Mouse (Mus musculus) embryonic facial prominence, embryonic 10.5 days (tissue): ENCODE data around the gene 9130213A22Rik. TPM values are rescaled to one million over a fixed set of nuclear protein-coding genes. Genes with fewer than 3 reads are reported as not detected.

Experiments used
- DNase-seq: peaks from one replicate; pipeline ENCODE4 v3.0.0-alpha.2; 2017; ENCODE audit warnings: low spot score
- H3K27ac ChIP-seq: fragments of 300-500 bp; sonication (generic); replicated peaks from 2 replicates; pipeline ENCODE4 v1.5.1; 2016; ENCODE audit warnings: mild to moderate bottlenecking
- H3K27me3 ChIP-seq: fragments of 300-500 bp; sonication (generic); replicated peaks from 2 replicates; pipeline ENCODE4 v1.6.1; 2016; ENCODE audit warnings: low read depth, mild to moderate bottlenecking; ENCODE audit not compliant: poor library complexity, severe bottlenecking
- H3K36me3 ChIP-seq: fragments of 300-500 bp; sonication (generic); replicated peaks from 2 replicates; pipeline ENCODE4 v1.6.1; 2016; ENCODE audit warnings: mild to moderate bottlenecking, moderate library complexity
- H3K4me1 ChIP-seq: fragments of 300-500 bp; sonication (generic); 2 replicates; pipeline ENCODE4 v1.6.1; 2016
- H3K4me3 ChIP-seq: fragments of 300-500 bp; sonication (generic); 2 replicates; pipeline ENCODE4 v1.5.1; 2016; ENCODE audit warnings: mild to moderate bottlenecking, moderate library complexity
- H3K9me3 ChIP-seq: fragments of 300-500 bp; sonication (generic); 2 replicates; pipeline ENCODE4 v1.6.1; 2016; ENCODE audit warnings: mild to moderate bottlenecking
- WGBS: fragments of 180-500 bp; shearing (Covaris S2); methylation state at CpG from one replicate; pipeline ENCODE4 v1.1.7; 2016; 5-methylcytosine and 5-hydroxymethylcytosine counted together
- polyA plus RNA-seq: library from polyadenylated mRNA; unstranded; fragments of >200 nt; fragmentation: Nextera tagmentation; extraction: Ambion mirVana; gene quantifications from 2 replicates; pipeline ENCODE4 v1.2.1, GENCODE M21; 2016

The 9130213A22Rik gene
- polyA plus RNA-seq, 1 experiment from 2014 or later = 0.12 TPM

DNA sequence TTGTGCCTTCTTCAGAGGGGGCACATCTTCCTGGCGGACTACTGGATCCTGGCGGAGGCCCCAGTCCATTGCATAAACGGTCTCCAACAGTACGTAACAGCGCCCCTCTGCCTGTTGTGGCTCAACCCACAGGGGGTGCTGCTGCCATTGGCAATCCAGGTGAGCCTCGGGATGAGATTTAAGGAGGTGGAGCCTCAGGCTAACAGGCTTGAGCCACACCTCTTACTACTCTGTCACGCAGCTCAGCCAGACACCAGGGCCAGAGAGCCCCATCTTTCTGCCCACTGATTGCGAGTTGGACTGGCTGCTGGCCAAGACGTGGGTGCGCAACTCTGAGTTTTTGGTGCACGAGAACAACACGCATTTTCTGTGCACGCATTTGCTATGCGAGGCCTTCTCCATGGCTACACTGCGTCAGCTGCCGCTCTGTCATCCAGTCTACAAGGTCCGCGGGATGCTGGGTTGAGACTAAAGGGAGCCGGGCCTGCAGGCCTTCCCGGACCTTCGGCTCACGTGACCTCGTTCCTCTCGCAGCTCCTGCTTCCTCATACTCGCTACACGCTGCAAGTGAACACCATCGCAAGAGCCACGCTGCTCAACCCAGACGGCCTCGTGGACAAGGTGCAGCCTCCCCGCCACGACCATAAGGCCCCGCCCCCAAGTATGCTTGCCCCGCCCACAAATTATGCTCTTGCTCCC is 11.7 kb upstream of the 9130213A22Rik start:
- WGBS = 1% methylated on average over 34 of the region's 34 CpGs
- peak overlapping the region; percentile 59 for H3K4me3 ChIP-seq
- H3K36me3 ChIP-seq = no peaks in the 10 kb centered on the region
- H3K27ac ChIP-seq = peak overlapping the region; percentile 22
- DNase-seq = peak; percentile 70
- peaks cover 26% of the 10 kb centered on the region for H3K27me3 ChIP-seq
- H3K4me1 ChIP-seq = peaks cover 18% of the 10 kb centered on the region
- no peaks in the 10 kb centered on the region for H3K9me3 ChIP-seq

DNA sequence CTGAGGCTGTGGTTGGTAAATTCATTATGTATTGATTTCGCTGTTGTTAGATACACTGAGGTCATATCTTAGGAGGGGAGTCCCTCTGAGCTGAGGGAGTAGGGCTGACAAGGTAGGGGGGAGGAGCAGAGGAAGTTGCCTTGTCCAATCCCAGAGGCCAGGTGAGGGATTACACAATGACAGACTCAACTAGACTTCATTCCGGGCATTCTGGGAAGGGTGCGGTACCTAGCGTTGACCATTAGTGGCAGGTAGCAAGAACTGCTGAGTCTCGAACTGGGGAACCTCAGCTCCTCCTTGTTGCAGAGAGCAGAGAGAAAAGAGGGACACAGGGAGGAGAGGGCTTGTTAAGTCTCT is 11.2 kb upstream of the 9130213A22Rik start:
- Histone ChIP-seq H3K9me3 (no peaks in the 10 kb centered on the region), H3K27me3 (peaks cover 26% of the 10 kb centered on the region), H3K4me3 (peak overlapping the region; percentile 59), H3K4me1 (peaks cover 18% of the 10 kb centered on the region), H3K27ac (no peak overlapping the region; the same call in 1 of the 2 replicates), H3K36me3 (no peaks in the 10 kb centered on the region)
- no peak for DNase-seq
- 13% methylated on average over 5 of the region's 5 CpGs for WGBS

DNA sequence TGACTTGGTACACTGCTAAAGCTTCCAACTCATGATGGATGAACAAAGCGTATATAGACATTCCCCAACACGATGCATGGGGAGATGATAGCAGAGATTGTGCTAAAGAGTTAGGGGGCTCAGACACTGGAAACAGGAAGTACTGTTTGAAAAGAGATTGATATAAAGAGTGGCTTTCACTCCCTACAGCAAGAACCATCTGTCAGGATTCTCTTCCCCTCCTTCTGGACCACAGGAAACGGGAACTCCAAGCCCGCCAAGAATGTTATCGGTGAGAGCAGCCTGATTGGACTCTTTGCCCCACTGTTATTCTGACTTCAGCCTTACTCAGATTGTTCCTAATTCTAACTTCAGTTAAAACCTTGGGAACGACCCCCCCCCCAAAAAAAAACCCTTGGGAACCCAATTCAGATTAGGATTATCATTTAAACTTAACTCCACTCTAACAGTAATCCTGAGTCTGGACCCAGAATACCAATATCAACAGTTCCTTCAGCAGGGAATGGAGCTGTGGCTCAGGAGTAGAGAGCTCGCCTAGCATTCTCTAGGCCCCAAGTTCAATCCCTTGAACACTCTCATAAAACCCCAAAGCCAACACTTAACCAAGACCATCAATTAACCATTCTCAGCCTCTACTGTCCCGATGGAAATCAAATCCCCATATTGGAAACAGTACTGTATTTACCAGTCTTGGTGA is 6.2 kb upstream of the 9130213A22Rik start:
- Histone ChIP-seq H3K9me3 (no peaks in the 10 kb centered on the region), H3K4me1 (peaks cover 21% of the 10 kb centered on the region), H3K4me3 (no peak overlapping the region), H3K27ac (no peak overlapping the region), H3K27me3 (peaks cover 44% of the 10 kb centered on the region), H3K36me3 (no peaks in the 10 kb centered on the region)
- DNase-seq = no peak
- 75% methylated on average over 8 of the region's 8 CpGs for WGBS

DNA sequence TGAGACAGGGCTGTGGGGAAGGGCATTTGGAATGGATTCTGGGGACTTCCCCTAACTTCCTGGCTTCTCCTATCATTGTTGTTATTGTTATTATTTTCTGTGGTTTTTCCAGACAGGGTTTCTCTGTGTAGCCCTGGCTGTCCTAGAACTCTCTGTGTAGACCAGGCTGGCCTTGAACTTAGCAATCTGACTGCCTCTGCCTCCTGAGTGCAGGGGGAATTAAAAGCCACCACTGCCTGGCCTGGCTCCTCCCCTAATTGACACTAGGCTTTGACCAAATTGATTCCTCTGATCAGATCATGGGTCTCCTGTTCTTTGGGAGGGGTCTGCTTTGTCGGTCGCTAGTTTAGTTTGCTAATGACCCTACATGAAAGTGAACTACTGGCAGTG is 4.3 kb upstream of the 9130213A22Rik start:
- WGBS = 53% methylated on average over 2 of the region's 2 CpGs
- no peaks in the 10 kb centered on the region for H3K9me3 ChIP-seq
- no peaks in the 10 kb centered on the region for H3K36me3 ChIP-seq
- H3K27me3 ChIP-seq = peaks cover 34% of the 10 kb centered on the region
- no peak overlapping the region for H3K27ac ChIP-seq
- no peak for DNase-seq
- peak overlapping the region; percentile 74; the same call in 1 of the 2 replicates for H3K4me3 ChIP-seq
- peaks cover 32% of the 10 kb centered on the region for H3K4me1 ChIP-seq

DNA sequence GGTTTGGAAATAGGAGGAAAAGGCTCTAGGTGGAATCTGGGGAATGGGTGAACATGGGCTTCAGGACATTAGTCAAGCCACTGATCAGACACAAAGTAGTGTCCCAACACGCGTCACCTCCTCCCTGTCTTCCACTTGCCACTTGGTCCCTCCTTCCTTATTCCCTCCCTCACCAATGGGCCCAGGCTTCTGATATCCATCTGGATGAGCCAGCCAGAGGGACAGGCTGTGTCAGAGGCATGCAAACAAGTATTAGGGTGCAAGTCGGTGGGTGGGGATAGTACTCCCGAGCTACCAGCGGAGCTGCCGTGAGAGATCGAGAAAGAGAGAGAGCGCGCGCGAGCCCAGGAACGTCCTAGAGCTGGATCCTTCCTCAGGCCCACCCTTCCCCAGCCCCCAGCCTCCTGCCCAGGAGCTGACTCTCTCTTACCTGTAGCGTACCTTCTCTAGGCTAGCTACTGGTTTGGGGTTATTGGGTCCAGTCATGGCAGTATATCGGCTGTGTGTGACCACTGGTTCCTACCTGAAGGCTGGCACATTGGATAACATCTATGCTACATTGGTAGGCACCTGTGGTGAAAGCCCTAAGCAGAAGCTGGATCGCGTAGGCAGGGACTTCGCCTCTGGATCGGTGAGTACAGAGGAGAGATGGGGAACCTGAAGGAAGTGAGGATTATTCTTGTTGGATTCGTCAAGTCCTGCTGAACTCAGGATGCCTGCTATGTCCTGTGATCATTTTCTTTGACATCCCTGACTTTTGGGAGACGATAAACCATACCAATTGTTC is 3.7 kb upstream of the 9130213A22Rik start:
- 10% methylated on average over 20 of the region's 20 CpGs for WGBS
- H3K27ac ChIP-seq = no peak overlapping the region
- peak; percentile 42 for DNase-seq
- no peaks in the 10 kb centered on the region for H3K36me3 ChIP-seq
- peak overlapping the region; percentile 74 for H3K4me3 ChIP-seq
- H3K9me3 ChIP-seq = no peaks in the 10 kb centered on the region
- peaks cover 38% of the 10 kb centered on the region for H3K4me1 ChIP-seq
- H3K27me3 ChIP-seq = peaks cover 38% of the 10 kb centered on the region

DNA sequence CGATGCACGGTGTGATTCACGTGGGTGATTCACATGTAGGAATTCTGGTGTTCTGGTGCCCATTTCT is 3.3 kb upstream of the 9130213A22Rik start, which contains the start of gene Aloxe3:
Aloxe3 (plus strand) TSS at position 45 of the 67 bp plus-strand sequence.
- Histone ChIP-seq H3K9me3 (no peaks in the 10 kb centered on the region), H3K36me3 (no peaks in the 10 kb centered on the region), H3K27ac (peak within 1 kb of the TSS; percentile 54; the same call in 1 of the 2 replicates), H3K27me3 (peaks cover 42% of the 10 kb centered on the region), H3K4me1 (peaks cover 42% of the 10 kb centered on the region), H3K4me3 (peak within 1 kb of the TSS; percentile 74)
- 5% methylated on average over 3 of the region's 3 CpGs for WGBS
- DNase-seq = no peak

DNA sequence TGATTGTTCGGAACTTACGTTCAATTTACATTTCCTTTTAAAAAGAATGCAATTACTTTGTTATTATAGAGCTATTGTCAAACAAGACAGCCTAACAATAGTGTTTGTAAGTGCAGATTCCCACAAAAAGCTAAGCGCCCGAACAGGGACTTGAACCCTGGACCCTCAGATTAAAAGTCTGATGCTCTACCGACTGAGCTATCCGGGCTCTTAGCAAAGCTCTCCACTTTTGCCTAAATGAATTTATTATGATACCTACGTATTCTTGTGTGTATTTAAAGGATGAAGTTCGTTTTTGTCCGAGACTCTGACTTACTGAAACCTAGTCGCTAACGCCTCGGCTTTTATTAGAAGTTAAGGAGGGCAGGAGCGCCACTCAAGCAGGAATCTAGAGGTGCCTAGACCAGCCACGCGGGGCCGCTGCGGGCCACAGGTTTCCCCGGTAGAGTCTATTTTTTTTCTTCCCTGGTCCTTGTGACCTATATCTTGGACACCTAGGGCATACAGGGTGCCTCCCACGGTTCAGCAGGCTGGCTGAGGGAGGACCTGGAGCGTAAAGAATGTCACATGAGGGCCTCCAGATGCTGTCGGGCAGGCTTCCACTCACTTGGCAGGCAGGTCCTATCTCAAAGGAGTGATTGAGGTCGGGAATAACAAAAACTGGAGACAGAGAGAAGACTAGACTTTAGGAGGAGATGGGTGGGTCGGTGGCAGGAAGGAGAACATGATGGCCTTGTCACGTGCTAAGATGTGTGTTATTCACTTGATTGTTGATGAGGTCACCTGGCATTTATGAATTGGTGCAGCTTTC is 2.9 kb upstream of the 9130213A22Rik start:
- peak; percentile 86 for DNase-seq
- H3K4me1 ChIP-seq = peaks cover 46% of the 10 kb centered on the region
- H3K27ac ChIP-seq = peak overlapping the region; percentile 54; the same call in 1 of the 2 replicates
- peak overlapping the region; percentile 74 for H3K4me3 ChIP-seq
- no peaks in the 10 kb centered on the region for H3K9me3 ChIP-seq
- under 1% methylated on average over 24 of the region's 24 CpGs for WGBS
- H3K36me3 ChIP-seq = no peaks in the 10 kb centered on the region
- H3K27me3 ChIP-seq = peaks cover 47% of the 10 kb centered on the region

DNA sequence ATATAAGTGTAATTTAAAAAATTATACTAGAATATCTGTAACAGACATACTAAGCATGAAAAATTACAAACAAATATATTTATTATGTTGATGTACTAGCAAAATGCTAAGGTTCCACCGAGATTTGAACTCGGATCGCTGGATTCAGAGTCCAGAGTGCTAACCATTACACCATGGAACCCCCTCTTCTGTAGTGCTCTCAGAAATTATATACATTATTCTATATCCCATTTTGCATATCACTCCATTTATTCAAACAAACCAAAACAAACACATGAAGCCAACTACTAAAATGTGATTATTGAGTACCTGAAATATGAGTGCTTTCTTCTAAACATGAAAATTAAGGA is 2.1 kb upstream of the 9130213A22Rik start:
- Histone ChIP-seq H3K4me3 (peak overlapping the region; percentile 74), H3K36me3 (no peaks in the 10 kb centered on the region), H3K27ac (no peak overlapping the region), H3K27me3 (peaks cover 52% of the 10 kb centered on the region), H3K9me3 (no peaks in the 10 kb centered on the region), H3K4me1 (peaks cover 54% of the 10 kb centered on the region)
- DNase-seq = peak; percentile 60
- WGBS = under 1% methylated on average over 3 of the region's 3 CpGs

DNA sequence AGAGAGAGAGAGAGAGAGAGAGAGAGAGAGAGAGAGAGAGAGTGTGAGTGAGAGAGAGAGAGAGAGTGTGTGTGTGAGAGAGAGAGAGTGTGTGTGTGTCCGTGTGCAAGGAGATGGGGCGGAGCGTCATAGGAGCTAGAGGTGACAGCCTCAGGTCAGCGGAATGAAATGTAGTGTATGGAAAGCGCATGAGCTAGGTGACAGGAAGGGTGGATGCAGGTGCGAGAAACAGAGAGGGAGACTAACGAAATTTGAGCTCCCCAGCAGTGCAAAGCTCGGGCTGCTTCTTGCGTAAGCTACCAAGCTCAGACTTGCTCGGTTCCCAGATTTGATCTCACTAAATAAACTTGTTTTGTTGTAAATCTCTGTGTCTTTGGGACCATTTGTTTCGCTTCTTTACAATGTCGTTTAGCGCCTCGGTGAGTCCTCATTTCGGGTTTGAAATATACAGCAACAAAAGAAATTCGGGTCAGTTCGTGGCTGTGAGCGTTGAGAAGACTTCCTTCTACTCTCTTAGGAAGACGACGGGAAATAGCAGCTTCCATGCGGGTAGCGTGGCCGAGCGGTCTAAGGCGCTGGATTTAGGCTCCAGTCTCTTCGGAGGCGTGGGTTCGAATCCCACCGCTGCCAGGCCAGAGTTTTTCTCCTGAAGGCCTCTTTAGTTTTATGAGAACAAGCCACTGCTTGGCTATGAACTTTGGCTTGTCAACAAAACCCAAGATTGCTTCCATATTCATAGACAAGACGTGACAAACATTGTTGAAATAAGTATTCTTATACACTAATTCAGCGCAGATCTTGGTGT is 1.5 kb upstream of the 9130213A22Rik start:
- Histone ChIP-seq H3K36me3 (no peaks in the 10 kb centered on the region), H3K9me3 (no peaks in the 10 kb centered on the region), H3K4me3 (peak overlapping the region; percentile 74), H3K27me3 (peaks cover 49% of the 10 kb centered on the region), H3K27ac (peak overlapping the region; percentile 63), H3K4me1 (peaks cover 60% of the 10 kb centered on the region)
- peak; percentile 94 for DNase-seq
- under 1% methylated on average over 31 of the region's 31 CpGs for WGBS

DNA sequence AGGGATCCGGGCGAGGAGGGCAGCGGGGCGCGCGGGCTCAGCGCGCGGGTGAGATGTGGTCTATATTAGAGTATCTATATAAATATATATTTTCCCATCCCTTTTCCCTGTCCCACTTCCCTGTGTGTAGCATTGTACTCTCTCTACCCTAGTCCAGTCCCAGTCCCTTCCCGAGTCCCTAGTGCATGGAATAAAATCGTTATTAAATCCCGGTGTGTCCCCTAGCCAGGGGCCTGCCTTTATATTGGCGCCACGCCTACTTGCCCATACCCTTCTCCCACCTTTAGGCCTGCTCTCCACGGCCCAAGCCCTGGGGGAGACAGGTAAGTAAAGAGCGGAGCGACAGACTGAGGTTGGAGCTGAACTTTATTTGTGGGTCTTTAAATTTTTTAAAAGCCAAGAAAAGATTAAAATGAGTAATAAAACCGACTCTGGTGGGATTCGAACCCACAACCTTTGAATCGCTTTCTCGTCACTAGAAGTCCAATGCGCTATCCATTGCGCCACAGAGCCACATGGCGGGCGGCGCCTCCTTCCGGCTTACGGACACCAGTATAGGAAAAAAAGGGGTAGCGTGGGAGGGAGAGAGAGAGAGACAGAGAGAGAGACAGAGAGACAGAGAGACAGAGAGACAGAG is 785 bp upstream of the 9130213A22Rik start:
- Histone ChIP-seq H3K27me3 (peaks cover 46% of the 10 kb centered on the region), H3K36me3 (no peaks in the 10 kb centered on the region), H3K9me3 (no peaks in the 10 kb centered on the region), H3K4me3 (peak overlapping the region; percentile 74), H3K4me1 (peaks cover 62% of the 10 kb centered on the region), H3K27ac (peak overlapping the region; percentile 82)
- peak; percentile 94 for DNase-seq
- WGBS = under 1% methylated on average over 29 of the region's 29 CpGs

DNA sequence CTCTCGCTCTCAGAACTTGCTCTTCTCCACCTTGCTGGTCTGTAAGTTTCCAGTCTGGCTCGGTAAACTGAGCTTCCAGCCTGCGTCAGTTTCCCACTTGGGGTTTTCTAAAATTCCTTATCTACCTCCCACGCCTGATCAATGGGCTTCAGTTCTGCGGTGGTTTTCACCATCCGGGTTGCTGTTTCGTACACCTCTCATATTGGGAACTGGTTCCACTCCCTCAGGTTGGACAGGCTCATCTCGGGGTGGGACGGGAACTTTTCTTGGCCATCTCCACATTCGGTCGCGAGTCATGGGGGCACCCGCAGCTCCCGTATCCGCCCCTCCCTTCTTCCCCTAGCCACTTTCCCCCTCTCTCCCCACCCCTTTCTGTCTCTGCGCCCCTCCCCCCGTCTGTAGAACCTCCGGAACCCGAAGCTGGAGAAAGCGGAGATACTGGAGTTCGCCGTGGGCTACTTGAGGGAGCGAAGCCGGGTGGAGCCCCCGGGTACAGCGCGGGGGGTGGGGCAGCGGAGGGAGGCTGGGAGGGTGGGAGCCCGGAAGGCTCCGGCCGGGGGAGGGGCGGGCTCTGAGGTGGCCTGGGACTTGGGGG is 551 bp downstream of the 9130213A22Rik start:
- Histone ChIP-seq H3K27me3 (peaks cover 37% of the 10 kb centered on the region), H3K27ac (peak overlapping the region; percentile 82), H3K9me3 (no peaks in the 10 kb centered on the region), H3K4me1 (peaks cover 69% of the 10 kb centered on the region), H3K36me3 (no peaks in the 10 kb centered on the region), H3K4me3 (peak overlapping the region; percentile 74)
- DNase-seq = no peak
- 1% methylated on average over 32 of the region's 32 CpGs for WGBS
